Mouse (Mus musculus) lung, adult 2 months (tissue): ENCODE data around the gene Noto.
A peak's percentile ranks its signal among the peaks of the same experiment; 100 is the strongest.

Experiments
- CTCF ChIP-seq: fragments of 200-500 bp; IDR thresholded peaks from 2 replicates; pipeline ENCODE4 v1.5.1; 2011; ENCODE audit warnings: mild to moderate bottlenecking, low read length, control low read depth; ENCODE audit not compliant: insufficient read depth
- POLR2A ChIP-seq: fragments of 200-500 bp; IDR thresholded peaks from 2 replicates; pipeline ENCODE4 v1.6.1; 2011; ENCODE audit warnings: low read depth, mild to moderate bottlenecking, control low read depth, low read length, borderline replicate concordance; ENCODE audit errors: extremely low read depth

GRCm38 (mm10) chr6:85410771-85411273, 12.9 kb upstream of the Noto start:
- peak; percentile 58 for TF ChIP-seq CTCF
- TF ChIP-seq POLR2A, result no peak
